Mouse (Mus musculus) left cerebral cortex, adult 9 months (tissue): ENCODE data around the gene Abca3.
"Not testable (repeated sequence)": the region's sequence is repeated elsewhere in the genome, so short reads cannot be mapped to it uniquely, and the experiment has no call there.

Experiments
- DNase-seq, 2 experiments: peaks; one replicate each; pipeline ENCODE4 v3.0.0; 2022; ENCODE audit warnings: low spot score in 2 of 2

Abca3 gene

DNA sequence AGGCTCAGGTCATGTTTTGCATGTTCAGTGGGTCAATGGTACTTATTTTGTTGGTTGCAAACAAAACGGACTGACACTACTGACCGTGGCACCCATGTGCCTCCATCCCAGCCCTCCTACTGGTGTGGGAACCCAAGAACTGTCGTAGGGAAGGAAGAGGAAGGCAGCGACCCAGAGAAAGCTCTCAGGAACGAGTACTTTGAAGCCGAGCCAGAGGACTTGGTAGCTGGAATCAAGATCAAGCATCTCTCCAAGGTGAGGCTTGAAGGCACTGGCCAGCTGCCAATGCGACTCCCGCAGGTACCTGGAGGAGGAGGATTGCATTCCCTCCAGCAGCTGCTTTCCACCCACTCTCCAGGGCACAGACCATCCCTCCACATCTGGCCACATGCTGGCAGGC lies 32.0 kb downstream of the Abca3 start:
- DNase-seq = no peak

DNA sequence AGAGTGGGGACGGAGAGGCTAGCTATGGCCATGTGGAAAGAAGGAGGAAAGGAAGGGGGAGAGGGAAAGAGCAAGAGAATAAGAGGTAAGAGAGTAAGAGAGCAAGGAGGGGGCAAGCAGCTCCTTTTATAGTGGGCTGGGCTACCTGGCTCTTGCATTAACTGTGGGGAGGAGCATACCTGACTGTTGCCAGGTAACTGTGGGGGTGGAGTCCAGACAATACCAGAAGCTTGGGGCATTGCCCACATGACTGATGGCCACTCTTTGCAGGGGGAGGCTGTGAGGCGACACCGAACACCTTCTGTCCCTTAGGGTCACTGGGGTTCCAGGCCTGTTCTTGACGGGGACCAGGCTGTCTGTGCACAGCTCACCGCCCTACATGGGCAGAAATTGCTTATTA lies 37.0 kb downstream of the Abca3 start:
- no peak for DNase-seq

DNA sequence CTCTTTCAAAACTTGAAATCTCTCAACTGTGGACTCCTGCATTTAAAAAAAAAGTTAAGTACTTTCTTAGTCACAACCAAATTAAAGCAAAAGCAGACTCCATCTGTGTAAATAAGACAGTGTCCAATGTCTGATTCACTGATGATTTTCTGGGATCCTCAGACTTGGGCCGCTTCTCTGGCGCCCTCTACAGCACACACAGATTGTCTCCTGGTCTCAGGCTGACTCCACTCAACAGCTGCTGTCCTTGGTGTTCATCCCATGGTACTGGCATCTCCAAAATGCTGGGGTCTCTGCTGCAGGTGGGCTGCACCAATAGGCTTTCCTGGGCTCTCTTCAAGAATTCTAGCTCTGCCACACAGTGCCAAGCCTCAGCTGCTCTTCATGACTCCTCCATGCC lies 38.1 kb downstream of the Abca3 start:
- peak in 1 of 2 experiments; percentile 61 for DNase-seq

DNA sequence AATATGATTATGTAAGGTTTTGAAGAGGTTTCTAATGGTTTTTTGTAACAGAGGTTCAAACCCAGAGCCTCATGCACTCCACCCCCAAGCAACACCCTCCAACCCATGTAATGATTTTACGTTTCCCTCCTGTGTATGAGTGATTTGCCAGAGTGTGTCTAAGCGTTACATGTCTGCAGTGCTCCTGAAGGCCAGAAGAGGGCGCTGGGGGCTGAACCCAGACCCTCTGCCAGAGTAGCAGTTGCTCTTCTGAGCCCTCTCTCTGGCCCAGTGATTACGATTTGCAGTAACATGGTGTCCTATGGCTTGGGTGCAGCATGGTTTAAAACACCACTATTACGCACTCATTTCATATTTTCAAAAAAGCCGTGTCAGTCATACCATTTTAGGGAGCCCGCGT lies 39.4 kb downstream of the Abca3 start:
- no peak for DNase-seq

- no peak for DNase-seq
Measured at GRCm38 (mm10) chr17:24393527-24393926, 41.8 kb downstream of the Abca3 start.

GRCm38 (mm10) chr17:24394456-24394855 lies 42.7 kb downstream of the Abca3 start:
- no peak for DNase-seq

GRCm38 (mm10) chr17:24402371-24402770 lies 50.6 kb downstream of the Abca3 start:
- no peak for DNase-seq

DNA sequence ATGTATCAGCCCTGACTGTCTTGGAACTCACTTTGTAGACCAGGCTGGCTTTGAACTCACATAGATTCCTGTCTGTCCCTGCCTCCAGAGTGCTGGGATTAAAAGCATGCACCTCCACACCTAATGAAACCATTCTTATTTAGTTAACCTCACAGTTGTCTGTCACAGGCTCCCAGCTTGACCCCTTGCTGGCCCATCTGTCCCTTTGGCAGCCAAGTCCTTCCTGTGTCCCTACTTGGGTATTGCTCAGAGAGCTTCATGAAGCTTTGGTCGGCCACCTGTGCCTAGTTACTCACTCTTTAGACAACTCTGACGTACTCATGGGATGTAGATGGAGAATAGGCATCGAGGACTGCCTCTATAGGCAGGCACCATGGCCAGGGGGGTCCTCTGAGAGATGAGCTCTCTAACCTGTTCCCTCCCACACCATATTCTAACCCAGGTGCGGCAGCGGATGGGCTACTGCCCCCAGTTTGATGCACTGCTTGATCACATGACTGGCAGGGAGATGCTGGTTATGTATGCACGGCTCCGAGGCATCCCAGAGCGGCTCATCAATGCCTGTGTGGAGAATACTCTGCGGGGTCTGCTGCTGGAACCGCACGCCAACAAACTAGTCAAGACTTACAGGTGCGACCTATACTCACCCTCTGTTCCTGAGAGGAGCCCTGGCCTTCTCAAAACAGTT lies 55.5 kb downstream of the Abca3 start:
- no peak for DNase-seq

- peak in 1 of 2 experiments; percentile 19 for DNase-seq
Measured at GRCm38 (mm10) chr17:24413557-24414211, 61.9 kb downstream of the Abca3 start.

DNA sequence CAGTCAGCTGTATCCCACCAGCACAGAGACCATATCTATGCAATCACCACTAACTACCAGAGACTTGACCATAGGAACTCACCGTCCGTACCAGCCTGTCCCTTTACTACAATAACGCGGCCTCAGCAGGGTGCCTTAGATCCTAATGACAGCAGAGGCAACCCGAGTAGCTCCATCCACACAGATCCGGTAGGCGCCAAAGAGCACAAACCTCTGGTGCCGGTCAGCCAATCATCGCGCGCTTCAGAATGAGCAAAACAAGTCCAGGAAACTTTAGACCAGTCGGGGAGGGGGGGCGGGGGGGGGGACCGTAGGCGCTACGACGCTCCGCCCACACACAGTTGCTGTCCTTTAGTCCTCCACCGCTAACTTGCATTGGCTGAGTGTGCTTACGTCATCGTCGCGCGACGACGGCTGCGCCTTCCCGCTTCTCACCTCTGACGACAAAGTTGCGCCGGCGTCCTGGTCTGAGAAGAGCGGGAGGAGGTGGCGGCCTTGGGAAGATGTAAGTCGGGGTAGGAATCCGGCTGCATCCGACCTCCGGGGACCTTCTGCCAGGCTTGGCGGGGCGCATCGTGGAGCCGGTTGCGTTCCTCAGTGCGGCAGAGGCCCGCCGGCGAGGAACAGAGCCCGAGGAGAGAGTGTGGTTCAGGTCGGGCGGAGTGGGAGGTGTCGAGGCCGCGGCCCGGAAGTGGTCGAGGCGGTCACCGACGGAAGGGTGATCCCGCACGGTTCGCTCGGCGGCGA lies 62.7 kb downstream of the Abca3 start, which contains the start of gene Rnps1:
Gene Rnps1, plus strand, starts transcription at position 336 of the 747 bp plus-strand sequence.
- DNase-seq = peak; percentile 75 to 92

DNA sequence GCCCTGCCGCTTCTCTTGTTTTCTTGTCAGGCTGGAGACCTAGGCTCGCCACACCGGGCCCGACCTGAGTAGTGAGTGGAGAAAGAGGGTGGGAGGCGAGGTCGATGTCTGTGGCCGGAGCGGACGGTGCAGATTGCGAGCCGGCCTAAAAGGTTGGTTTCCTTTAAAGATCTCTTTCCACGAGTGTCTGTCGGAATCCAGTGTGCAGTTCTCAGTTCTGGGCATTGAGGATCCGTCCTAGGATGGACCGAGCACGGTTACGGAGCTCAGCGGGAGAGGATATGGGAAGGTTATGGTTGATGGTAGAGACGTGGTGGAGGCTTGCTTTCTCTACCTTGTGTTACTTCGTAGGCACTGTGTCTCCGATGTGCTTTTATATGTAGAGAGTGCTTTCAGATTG lies 63.3 kb downstream of the Abca3 start:
- no peak for DNase-seq

- no peak for DNase-seq
Measured at GRCm38 (mm10) chr17:24416051-24416652, 64.4 kb downstream of the Abca3 start.

DNA sequence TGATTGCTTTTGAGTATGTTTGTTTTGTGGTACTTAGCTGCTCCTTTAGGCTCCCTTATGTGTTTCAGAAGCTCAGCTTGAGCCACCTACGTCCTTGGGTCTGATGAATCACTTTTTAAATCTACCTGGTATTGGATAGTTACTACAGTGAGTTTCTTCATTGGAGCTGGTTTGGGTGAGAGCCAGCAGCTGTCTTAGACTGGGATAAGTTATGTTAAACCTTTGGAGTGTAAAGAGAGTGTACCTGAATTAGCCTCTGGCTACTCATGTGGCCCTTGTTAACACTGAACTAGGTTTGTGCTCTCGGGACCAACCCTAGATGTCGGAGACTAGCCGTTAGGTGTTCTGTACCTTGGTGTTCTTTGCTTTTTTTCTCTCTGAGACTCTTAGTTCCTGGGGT lies 71.4 kb downstream of the Abca3 start:
- DNase-seq = no peak

- DNase-seq = no peak
Measured at GRCm38 (mm10) chr17:24424489-24424888, 72.7 kb downstream of the Abca3 start.

- not testable (repeated sequence) for DNase-seq
Measured at GRCm38 (mm10) chr17:24425326-24425725, 73.6 kb downstream of the Abca3 start.

- no peak for DNase-seq
Measured at GRCm38 (mm10) chr17:24425905-24426304, 74.2 kb downstream of the Abca3 start.

GRCm38 (mm10) chr17:24426471-24427169 lies 74.9 kb downstream of the Abca3 start, which contains the start of gene Eci1:
Gene Eci1, plus strand, starts transcription at chr17:24426641.
- peak; percentile 80 to 92 for DNase-seq

DNA sequence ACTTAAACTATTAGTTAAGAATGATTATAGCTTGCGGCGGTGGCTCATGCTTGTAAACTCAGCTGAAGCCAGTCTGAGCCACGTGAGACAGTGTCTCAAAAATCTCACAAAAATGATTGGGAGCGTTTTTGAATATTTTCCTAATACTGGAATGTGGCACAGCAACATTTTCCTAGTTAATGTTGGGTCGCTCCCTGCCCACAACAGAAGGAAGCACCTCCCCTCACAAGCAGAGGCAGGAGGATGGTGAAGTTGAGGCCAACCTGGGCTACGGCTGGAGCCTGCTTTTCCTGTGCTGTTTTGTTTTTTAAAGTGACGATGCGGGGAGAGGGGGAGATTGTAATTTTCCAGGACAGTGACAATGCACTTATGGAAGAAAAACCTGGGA lies 75.4 kb downstream of the Abca3 start:
- DNase-seq = no peak

DNA sequence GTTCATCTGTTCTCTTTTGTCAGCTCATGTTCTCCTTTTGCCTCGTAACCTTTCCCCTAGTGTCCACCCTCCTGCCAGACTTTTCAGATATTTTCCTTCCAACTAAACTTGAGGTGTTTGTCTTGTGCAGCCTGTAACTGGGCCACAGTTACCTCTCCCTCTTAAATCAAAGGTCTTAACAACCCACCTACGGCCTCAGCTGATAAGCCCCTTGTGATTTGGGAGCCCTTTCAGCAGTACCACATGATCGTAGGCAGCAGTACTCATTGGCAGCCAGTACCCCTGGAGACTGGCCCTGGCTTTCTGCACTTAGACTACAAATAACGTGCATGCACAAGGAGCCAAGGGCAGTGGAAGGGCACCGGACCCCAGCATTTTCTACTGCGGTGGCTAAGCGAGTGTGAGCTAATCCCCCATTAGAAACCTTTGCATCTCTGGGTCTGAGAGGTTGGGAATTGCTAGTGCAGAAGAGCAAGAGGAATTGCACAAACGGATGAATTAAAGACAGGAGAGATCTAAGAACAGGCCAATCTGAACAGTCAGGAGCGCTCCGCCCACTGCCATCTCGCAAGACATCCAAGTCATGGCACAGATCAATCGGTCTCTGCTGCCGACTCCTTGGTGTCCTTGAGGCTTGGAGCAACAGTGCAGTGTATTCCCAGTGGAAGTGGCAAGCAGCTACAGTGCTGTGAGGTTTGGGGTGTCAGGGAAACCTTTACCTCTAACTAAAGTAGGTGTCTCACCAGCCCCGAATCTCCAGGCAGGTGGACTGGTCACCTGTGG lies 77.6 kb downstream of the Abca3 start:
- DNase-seq = no peak

GRCm38 (mm10) chr17:24437016-24437415 lies 85.3 kb downstream of the Abca3 start:
- DNase-seq = peak in 1 of 2 experiments; percentile 49

DNA sequence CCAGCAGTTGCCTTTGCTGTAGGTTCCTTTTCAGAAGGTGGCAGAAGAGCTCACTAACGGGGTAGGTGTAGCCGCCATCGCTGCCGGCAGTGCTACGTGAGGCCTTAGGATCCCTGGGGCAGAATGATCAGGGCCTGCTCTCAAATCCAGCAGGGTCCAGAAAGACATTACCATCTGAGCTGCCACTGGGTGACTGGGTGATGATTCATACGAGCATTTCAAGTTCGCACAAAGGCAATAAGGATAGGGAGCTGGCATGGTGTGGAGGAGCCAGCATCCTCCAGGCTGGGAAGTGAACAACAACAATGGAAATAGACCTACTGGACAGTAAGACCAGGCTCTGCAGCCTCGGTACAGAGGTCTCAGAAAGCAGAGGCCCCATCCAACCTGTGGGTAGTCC lies 88.6 kb downstream of the Abca3 start:
- no peak for DNase-seq
